Mouse (Mus musculus) gastrocnemius, adult 18-20 months (tissue): ENCODE data around the gene Btbd7. TPM values are rescaled to one million over a fixed set of nuclear protein-coding genes. Genes with fewer than 3 reads are reported as not detected.

Source experiments
- DNase-seq: peaks from one replicate; pipeline ENCODE4 v3.0.0; 2021; ENCODE audit warnings: low spot score
- total RNA-seq, 2 experiments: library from RNA; stranded (reverse); gene quantifications; 2 replicates each; pipeline ENCODE4 v1.2.3; 2021

Btbd7 gene
- total RNA-seq, 2 experiments from 2014 or later: 16.0 to 17.1 TPM

DNA sequence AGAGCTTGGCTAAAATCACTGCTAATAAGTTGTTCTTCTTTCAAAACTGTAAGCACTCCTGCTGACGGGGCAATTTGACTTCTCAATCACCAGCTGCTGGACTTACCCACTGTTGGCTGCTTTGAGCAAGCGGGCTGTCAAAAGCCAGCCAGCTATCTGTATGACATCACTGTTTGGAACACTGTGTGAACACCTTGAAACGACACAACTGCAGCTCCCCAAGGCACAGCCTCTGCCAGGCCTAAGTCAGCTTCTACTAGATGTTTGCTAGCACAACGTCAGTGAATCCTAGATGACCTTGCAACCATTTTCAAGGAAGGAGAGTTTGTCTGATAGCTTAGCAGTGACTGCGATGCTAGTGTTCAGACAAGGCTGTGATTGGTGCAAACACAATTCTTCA, 139.2 kb downstream of the Btbd7 start:
- DNase-seq: no peak

DNA sequence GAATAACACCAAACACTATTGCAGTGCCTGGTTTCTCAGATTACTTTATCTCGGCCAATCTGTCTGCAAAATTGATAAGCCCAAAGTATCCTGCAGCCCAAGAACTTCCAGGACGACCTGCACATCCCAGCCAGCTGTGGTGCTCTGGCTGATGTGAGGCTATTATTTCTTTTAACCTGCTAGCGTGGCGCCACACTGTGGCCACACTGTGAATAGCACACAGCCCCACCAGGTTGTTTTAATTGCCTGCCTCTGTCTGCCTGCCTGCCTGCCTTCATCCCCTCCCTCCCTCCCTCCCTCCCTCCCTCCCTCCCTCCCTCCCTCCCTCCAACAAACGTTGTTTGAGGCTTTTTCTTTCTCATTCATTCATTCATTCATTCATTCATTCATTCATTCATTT, 144.9 kb downstream of the Btbd7 start:
- peak; percentile 31 for DNase-seq

DNA sequence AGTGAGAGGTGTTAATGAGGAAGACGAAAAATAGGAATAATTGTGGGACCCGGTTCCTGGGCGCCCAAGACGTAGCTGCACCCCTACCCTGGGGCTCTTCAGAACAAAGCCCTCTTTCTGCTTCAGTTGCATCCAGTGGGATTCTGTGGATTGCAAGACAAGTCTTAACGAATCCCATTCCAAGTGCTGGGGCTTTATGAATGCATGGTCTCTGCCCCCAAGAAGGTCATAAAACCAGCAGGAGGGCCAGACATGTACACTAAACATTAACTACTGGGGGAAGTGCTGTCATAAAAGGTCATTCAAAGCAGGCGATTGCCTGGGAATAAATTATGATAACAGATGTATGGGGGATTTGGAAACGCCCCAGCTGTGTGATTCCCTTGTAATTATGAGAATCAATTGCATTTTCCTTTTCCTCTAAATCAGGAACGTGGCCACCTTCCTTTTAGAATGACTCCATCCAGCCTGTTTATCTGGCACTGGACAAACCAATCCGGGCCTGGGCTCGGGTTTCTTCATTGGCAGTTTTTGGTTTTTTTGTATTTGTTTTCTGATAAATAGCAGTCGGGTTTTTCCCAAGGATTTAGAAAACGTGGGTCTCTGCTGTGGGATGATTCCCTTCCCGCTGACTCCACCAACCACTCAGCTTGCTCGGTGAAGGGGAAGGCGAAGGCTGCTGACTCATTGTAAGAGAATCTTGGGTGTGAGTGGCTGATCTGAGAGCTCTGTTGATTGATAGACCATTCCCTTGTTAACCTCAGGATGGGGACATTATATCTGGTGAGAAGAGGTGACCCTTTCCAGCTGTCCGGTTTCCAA, 147.3 kb downstream of the Btbd7 start:
- DNase-seq: no peak

Other genes with a start within 250 kb of the Btbd7 start
- gene Itpk1, start 173.5 kb downstream of the Btbd7 start, total RNA-seq: 1 to 10 TPM; 6.5 to 7.4 TPM
- 1 to 10 TPM; 4.2 to 4.5 TPM for gene Moap1, start 134.8 kb downstream of the Btbd7 start, total RNA-seq
- gene Tmem251, start 134.7 kb downstream of the Btbd7 start, total RNA-seq: 1 to 10 TPM; 1.9 to 5.1 TPM
- gene Gm28051, start 120.7 kb downstream of the Btbd7 start, total RNA-seq: not detected
- 1 to 10 TPM; 8.2 to 9.7 TPM for gene Gon7, start 120.7 kb downstream of the Btbd7 start, total RNA-seq
- 10 to 100 TPM; 14.5 to 14.8 TPM for gene Ubr7, start 120.5 kb downstream of the Btbd7 start, total RNA-seq
- gene Gm20604, start 119.8 kb downstream of the Btbd7 start, total RNA-seq: 1 to 10 TPM; 2.9 to 3.1 TPM
- gene Cox8c, start 20.8 kb upstream of the Btbd7 start, total RNA-seq: not detected
- gene Unc79, start 70.4 kb upstream of the Btbd7 start, total RNA-seq: under 1 TPM; 0.02 to 0.11 TPM